Mouse (Mus musculus) testis, adult 2 months (tissue): ENCODE results near the gene Mrgprb1.

Experiments
- CTCF ChIP-seq: fragments of 200-500 bp; IDR thresholded peaks from 2 replicates; pipeline ENCODE4 v1.5.1; 2012; ENCODE audit warnings: low read depth, mild to moderate bottlenecking, inconsistent platforms, low read length, moderate library complexity; ENCODE audit not compliant: control insufficient read depth, insufficient read depth, insufficient replicate concordance
- POLR2A ChIP-seq: fragments of 200-500 bp; IDR thresholded peaks from 2 replicates; pipeline ENCODE4 v1.6.1; 2012; ENCODE audit warnings: low read depth, mild to moderate bottlenecking, inconsistent platforms, low read length, moderate library complexity; ENCODE audit not compliant: control insufficient read depth

DNA sequence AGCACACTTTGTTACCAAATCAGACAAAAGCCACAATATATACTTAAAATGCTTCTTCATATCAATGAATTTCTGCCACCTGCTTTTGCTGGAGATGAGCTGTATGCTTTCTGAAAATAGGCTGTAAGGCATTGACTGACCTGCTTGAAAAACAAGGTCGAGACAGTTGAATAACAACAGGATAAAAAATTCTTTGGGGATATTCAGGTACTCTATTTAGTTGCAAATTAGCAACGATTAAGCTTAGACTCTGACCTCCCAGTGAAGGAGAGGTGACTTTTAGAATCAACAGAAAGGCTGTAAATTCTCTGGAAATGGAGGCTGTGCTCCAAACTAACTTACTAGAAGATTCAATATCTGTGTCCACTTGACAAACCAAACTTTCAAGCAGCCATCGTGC lies 19.6 kb downstream of the Mrgprb1 start:
- TF ChIP-seq CTCF (no peak), POLR2A (no peak)
